In the genomic region with DNA sequence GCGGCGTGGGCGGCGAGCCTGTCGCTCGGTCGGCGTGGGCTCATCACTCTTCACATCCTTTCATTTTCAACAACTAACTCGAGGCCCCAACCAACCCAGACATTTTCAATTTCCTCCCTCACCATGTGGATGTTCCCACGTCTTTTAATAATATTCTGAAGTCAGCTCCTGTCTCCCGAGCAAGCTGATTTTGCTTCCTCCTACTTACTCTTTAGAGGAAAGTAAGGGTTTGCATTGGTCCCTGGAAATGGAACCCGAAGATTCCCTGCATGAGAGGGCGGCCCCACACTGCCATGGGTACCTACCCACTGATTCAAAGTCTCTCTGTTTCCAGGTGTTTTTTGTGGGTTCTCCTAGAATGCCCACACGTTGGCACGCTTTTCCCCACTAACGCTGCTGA, we compare ENCODE assay signal across 10 mouse cellular contexts.
DNase-seq lines count a peak whose midpoint lies in the region; ATAC-seq and TF ChIP-seq lines count a peak whose summit lies in the region.
"Had no signal": no experiment of that assay in that cellular context is flagged by ENCODE, and none has a peak within 500 bp of the region (broad histone marks: within the 10 kb centered on the region; RNA-seq: fewer than 3 reads in every experiment).

No protein-coding gene starts in this region.

- H3K27me3 ChIP-seq in heart, embryonic 13.5 days (replicated peaks): no peaks in the 10 kb centered on the region
- H3K27me3 ChIP-seq in heart, embryonic 12.5 days (replicated peaks): no peaks in the 10 kb centered on the region
- H3K27me3 ChIP-seq in lung, postnatal 0 days (replicated peaks; ENCODE audit: insufficient read depth, low read length): no peaks in the 10 kb centered on the region
- 0 out of 2 replicates have a peak, but pooled peaks cover 3% of the 10 kb centered on the region for H3K27me3 ChIP-seq in limb, embryonic 12.5 days
- no peaks in the 10 kb centered on the region for H3K27me3 ChIP-seq in stomach, embryonic 16.5 days (ENCODE audit: control insufficient read depth, insufficient read depth, low read length)

- H3K4me2 ChIP-seq in heart, embryonic 13.5 days: peak overlapping the region; percentile 57
- no peak overlapping the region for H3K4me2 ChIP-seq in heart, embryonic 12.5 days
- peak overlapping the region; percentile 49 for H3K4me2 ChIP-seq in lung, postnatal 0 days (replicated peaks; ENCODE audit: low read depth, low read length)
- H3K4me2 ChIP-seq in limb, embryonic 12.5 days: peak overlapping the region; percentile 33
- H3K4me2 ChIP-seq in stomach, embryonic 16.5 days (ENCODE audit: low read depth, low read length): peak overlapping the region; percentile 29

- no peak for DNase-seq in lung, postnatal 0 days (ENCODE audit: low spot score)
- DNase-seq in lung, postnatal 10 days: no peak
- no peak for DNase-seq in frontal cortex, postnatal 14 days (ENCODE audit: low spot score in 2 of 2)
- DNase-seq: thymus, postnatal 25 days had no signal

- H3K4me1 ChIP-seq in heart, embryonic 13.5 days: peaks cover 34% of the 10 kb centered on the region
- H3K4me1 ChIP-seq in heart, embryonic 12.5 days (replicated peaks): peaks cover 31% of the 10 kb centered on the region
- no peaks in the 10 kb centered on the region for H3K4me1 ChIP-seq in lung, postnatal 0 days (ENCODE audit: insufficient read depth, low read depth, low read length)
- H3K4me1 ChIP-seq in limb, embryonic 12.5 days (replicated peaks): peaks cover 65% of the 10 kb centered on the region
- H3K4me1 ChIP-seq in stomach, embryonic 16.5 days (ENCODE audit: control insufficient read depth, insufficient read depth, low read length): peaks cover 6% of the 10 kb centered on the region; the same call in 1 of the 2 replicates

- no peak for ATAC-seq in heart, embryonic 13.5 days (ENCODE audit: extremely low read depth, insufficient number of reproducible peaks, low FRiP score, low TSS enrichment)
- ATAC-seq in heart, embryonic 12.5 days (ENCODE audit: insufficient number of reproducible peaks, low FRiP score): no peak
- no peak for ATAC-seq in lung, postnatal 0 days
- ATAC-seq in limb, embryonic 12.5 days (ENCODE audit: insufficient number of reproducible peaks, insufficient read depth, low FRiP score, low TSS enrichment, low read depth): no peak
- ATAC-seq in stomach, embryonic 16.5 days (ENCODE audit: insufficient read depth, low FRiP score): no peak
- ATAC-seq in granulocyte monocyte progenitor cell, adult 5-6 weeks (replicated peaks; ENCODE audit: poor library complexity, severe bottlenecking): no peak

- H3K36me3 ChIP-seq in heart, embryonic 13.5 days: no peaks in the 10 kb centered on the region
- H3K36me3 ChIP-seq in heart, embryonic 12.5 days: no peaks in the 10 kb centered on the region
- no peaks in the 10 kb centered on the region for H3K36me3 ChIP-seq in lung, postnatal 0 days (ENCODE audit: insufficient read depth, low read length)
- no peaks in the 10 kb centered on the region for H3K36me3 ChIP-seq in limb, embryonic 12.5 days
- H3K36me3 ChIP-seq in stomach, embryonic 16.5 days (ENCODE audit: control insufficient read depth, insufficient read depth, low read length): no peaks in the 10 kb centered on the region

- no peak for TF ChIP-seq EP300 in lung, postnatal 0 days (IDR thresholded peaks at IDR 0.05)

- H3K9ac ChIP-seq in heart, embryonic 13.5 days: no peak overlapping the region
- no peak overlapping the region for H3K9ac ChIP-seq in heart, embryonic 12.5 days
- H3K9ac ChIP-seq in lung, postnatal 0 days (replicated peaks; ENCODE audit: low read depth): no peak overlapping the region
- no peak overlapping the region for H3K9ac ChIP-seq in limb, embryonic 12.5 days (replicated peaks)
- 0 out of 2 replicates have a peak overlapping the region, but pooled peaks have one; percentile 16 for H3K9ac ChIP-seq in stomach, embryonic 16.5 days (ENCODE audit: low read length)

- TF ChIP-seq CTCF in lung, postnatal 0 days (IDR thresholded peaks at IDR 0.05): no peak

- H3K9me3 ChIP-seq in heart, embryonic 13.5 days: no peaks in the 10 kb centered on the region
- no peaks in the 10 kb centered on the region for H3K9me3 ChIP-seq in heart, embryonic 12.5 days (replicated peaks)
- H3K9me3 ChIP-seq in lung, postnatal 0 days (ENCODE audit: low read length): no peaks in the 10 kb centered on the region
- H3K9me3 ChIP-seq in limb, embryonic 12.5 days: no peaks in the 10 kb centered on the region
- H3K9me3 ChIP-seq in stomach, embryonic 16.5 days (replicated peaks; ENCODE audit: control insufficient read depth, low read length): no peaks in the 10 kb centered on the region

- 74% methylated on average over 16 of the region's 16 CpGs for WGBS in heart, embryonic 13.5 days
- WGBS in heart, embryonic 12.5 days: 76% methylated on average over 16 of the region's 16 CpGs
- WGBS in lung, postnatal 0 days: 66% methylated on average over 16 of the region's 16 CpGs
- 62% methylated on average over 16 of the region's 16 CpGs for WGBS in limb, embryonic 12.5 days
- 78% methylated on average over 16 of the region's 16 CpGs for WGBS in stomach, embryonic 16.5 days

- H3K4me3 ChIP-seq in heart, embryonic 13.5 days: peak overlapping the region; percentile 19
- no peak overlapping the region for H3K4me3 ChIP-seq in heart, embryonic 12.5 days
- H3K4me3 ChIP-seq in lung, postnatal 0 days (ENCODE audit: low read depth, low read length): peak overlapping the region; percentile 19; the same call in 1 of the 2 replicates
- H3K4me3 ChIP-seq in limb, embryonic 12.5 days (replicated peaks): no peak overlapping the region
- 0 out of 2 replicates have a peak overlapping the region, but pooled peaks have one; percentile 10 for H3K4me3 ChIP-seq in stomach, embryonic 16.5 days (replicated peaks; ENCODE audit: low read length)
- H3K4me3 ChIP-seq: myocyte had no signal

- H3K27ac ChIP-seq in heart, embryonic 13.5 days (replicated peaks): no peak overlapping the region
- H3K27ac ChIP-seq in heart, embryonic 12.5 days (ENCODE audit: poor library complexity, severe bottlenecking): no peak overlapping the region
- H3K27ac ChIP-seq in lung, postnatal 0 days (ENCODE audit: low read length): no peak overlapping the region
- H3K27ac ChIP-seq in limb, embryonic 12.5 days: peak overlapping the region; percentile 71
- no peak overlapping the region for H3K27ac ChIP-seq in stomach, embryonic 16.5 days (ENCODE audit: low read length)

Comparison
In these comparisons a context has a peak if more than half of its experiments do, and no peak if none do; other contexts are left out.
1. H3K4me3 ChIP-seq: peak in heart, embryonic 13.5 days (single experiment), lung, postnatal 0 days (single experiment) and stomach, embryonic 16.5 days (single experiment); none in heart, embryonic 12.5 days (single experiment) and limb, embryonic 12.5 days (single experiment).